Mouse (Mus musculus): ENCODE data around the gene Neto2.

- TF ChIP-seq CTCF (IDR thresholded peaks at IDR 0.05; ENCODE audit: extremely low read depth, insufficient read depth, low read length) (no peak), POLR2A (IDR thresholded peaks at IDR 0.05; ENCODE audit: extremely low read depth, insufficient read depth, low read length) (no peak)
These were observed 16.0 kb upstream of the Neto2 start for GRCm38 (mm10) chr8:85716696-85717095.
